Mouse (Mus musculus): Measurements from ENCODE around the gene Capn15. TPM values are rescaled to one million over a fixed set of nuclear protein-coding genes. Genes with fewer than 3 reads are reported as not detected.

Gene Capn15
- polyA plus RNA-seq, 1 experiment from 2014 or later = 25.8 TPM

- H3K4me2 ChIP-seq (ENCODE audit: low read depth, low read length) = no peak overlapping the region
- H3K4me1 ChIP-seq (ENCODE audit: control insufficient read depth, insufficient read depth, low read length) = peaks cover 7% of the 10 kb centered on the region; the same call in 1 of the 2 replicates
- 72% methylated on average over 7 of the region's 8 CpGs for WGBS
- no peak overlapping the region for H3K9ac ChIP-seq (ENCODE audit: low read depth, low read length)
- H3K9me3 ChIP-seq (ENCODE audit: control insufficient read depth, low read length) = no peaks in the 10 kb centered on the region
- H3K4me3 ChIP-seq (ENCODE audit: low read depth, low read length) = no peak overlapping the region
- H3K36me3 ChIP-seq (ENCODE audit: control insufficient read depth, insufficient read depth, low read length) = no peaks in the 10 kb centered on the region
- H3K27ac ChIP-seq (replicated peaks; ENCODE audit: low read depth, low read length) = no peak overlapping the region
- DNase-seq (ENCODE audit: low spot score) (no peak), ATAC-seq (ENCODE audit: low read depth) (no peak)
- peaks cover 31% of the 10 kb centered on the region for H3K27me3 ChIP-seq (replicated peaks; ENCODE audit: control insufficient read depth, insufficient read depth, low read length)
Observed at GRCm38 (mm10) chr17:25948051-25948450, 37.5 kb downstream of the Capn15 start.

GRCm38 (mm10) chr17:25947576-25947975 lies 38.0 kb downstream of the Capn15 start:
- H3K27me3 ChIP-seq (replicated peaks; ENCODE audit: control insufficient read depth, insufficient read depth, low read length) = peaks cover 27% of the 10 kb centered on the region
- H3K36me3 ChIP-seq (ENCODE audit: control insufficient read depth, insufficient read depth, low read length) = no peaks in the 10 kb centered on the region
- ATAC-seq (ENCODE audit: low read depth) (no peak), DNase-seq (ENCODE audit: low spot score) (no peak)
- no peaks in the 10 kb centered on the region for H3K9me3 ChIP-seq (ENCODE audit: control insufficient read depth, low read length)
- no peak overlapping the region for H3K27ac ChIP-seq (replicated peaks; ENCODE audit: low read depth, low read length)
- H3K4me3 ChIP-seq (ENCODE audit: low read depth, low read length) = no peak overlapping the region
- no peak overlapping the region for H3K9ac ChIP-seq (ENCODE audit: low read depth, low read length)
- 76% methylated on average over 4 of the region's 4 CpGs for WGBS
- peaks cover 7% of the 10 kb centered on the region for H3K4me1 ChIP-seq (ENCODE audit: control insufficient read depth, insufficient read depth, low read length)
- no peak overlapping the region for H3K4me2 ChIP-seq (ENCODE audit: low read depth, low read length)

GRCm38 (mm10) chr17:25946891-25947290 lies 38.7 kb downstream of the Capn15 start:
- no peak overlapping the region for H3K4me3 ChIP-seq (ENCODE audit: low read depth, low read length)
- 87% methylated on average over 7 of the region's 8 CpGs for WGBS
- no peak overlapping the region for H3K27ac ChIP-seq (replicated peaks; ENCODE audit: low read depth, low read length)
- H3K4me1 ChIP-seq (ENCODE audit: control insufficient read depth, insufficient read depth, low read length) = peaks cover 13% of the 10 kb centered on the region
- H3K27me3 ChIP-seq (replicated peaks; ENCODE audit: control insufficient read depth, insufficient read depth, low read length) = peaks cover 20% of the 10 kb centered on the region
- DNase-seq (ENCODE audit: low spot score) (no peak), ATAC-seq (ENCODE audit: low read depth) (no peak)
- no peak overlapping the region for H3K9ac ChIP-seq (ENCODE audit: low read depth, low read length)
- no peaks in the 10 kb centered on the region for H3K36me3 ChIP-seq (ENCODE audit: control insufficient read depth, insufficient read depth, low read length)
- no peaks in the 10 kb centered on the region for H3K9me3 ChIP-seq (ENCODE audit: control insufficient read depth, low read length)
- H3K4me2 ChIP-seq (ENCODE audit: low read depth, low read length) = no peak overlapping the region

- no peak overlapping the region for H3K9ac ChIP-seq (ENCODE audit: low read depth, low read length)
- ATAC-seq (ENCODE audit: low read depth) (no peak), DNase-seq (ENCODE audit: low spot score) (no peak)
- no peak overlapping the region for H3K27ac ChIP-seq (replicated peaks; ENCODE audit: low read depth, low read length)
- peaks cover 10% of the 10 kb centered on the region for H3K4me1 ChIP-seq (ENCODE audit: control insufficient read depth, insufficient read depth, low read length)
- peaks cover 14% of the 10 kb centered on the region for H3K27me3 ChIP-seq (replicated peaks; ENCODE audit: control insufficient read depth, insufficient read depth, low read length)
- H3K4me3 ChIP-seq (ENCODE audit: low read depth, low read length) = no peak overlapping the region
- 74% methylated on average over 7 of the region's 7 CpGs for WGBS
- no peak overlapping the region for H3K4me2 ChIP-seq (ENCODE audit: low read depth, low read length)
- no peaks in the 10 kb centered on the region for H3K9me3 ChIP-seq (ENCODE audit: control insufficient read depth, low read length)
- no peaks in the 10 kb centered on the region for H3K36me3 ChIP-seq (ENCODE audit: control insufficient read depth, insufficient read depth, low read length)
Observed at GRCm38 (mm10) chr17:25946349-25946748, 39.2 kb downstream of the Capn15 start.

GRCm38 (mm10) chr17:25945517-25946155 lies 40.0 kb downstream of the Capn15 start:
- Histone ChIP-seq H3K4me2 (ENCODE audit: low read depth, low read length) (no peak overlapping the region), H3K4me3 (ENCODE audit: low read depth, low read length) (no peak overlapping the region), H3K36me3 (ENCODE audit: control insufficient read depth, insufficient read depth, low read length) (no peaks in the 10 kb centered on the region), H3K9me3 (ENCODE audit: control insufficient read depth, low read length) (no peaks in the 10 kb centered on the region), H3K9ac (ENCODE audit: low read depth, low read length) (no peak overlapping the region), H3K4me1 (ENCODE audit: control insufficient read depth, insufficient read depth, low read length) (peaks cover 12% of the 10 kb centered on the region), H3K27ac (replicated peaks; ENCODE audit: low read depth, low read length) (no peak overlapping the region), H3K27me3 (replicated peaks; ENCODE audit: control insufficient read depth, insufficient read depth, low read length) (peaks cover 7% of the 10 kb centered on the region)
- WGBS = 62% methylated on average over 7 of the region's 9 CpGs
- no peak for DNase-seq (ENCODE audit: low spot score)
- ATAC-seq (ENCODE audit: low read depth) = no peak

GRCm38 (mm10) chr17:25944366-25945163 lies 41.0 kb downstream of the Capn15 start, which contains the start of the genes Pigq and Nhlrc4:
Gene Pigq, minus strand, starts transcription at chr17:25944936.
Gene Nhlrc4, minus strand, starts transcription at chr17:25944961.
- Histone ChIP-seq H3K4me1 (ENCODE audit: control insufficient read depth, insufficient read depth, low read length) (peaks cover 18% of the 10 kb centered on the region), H3K27me3 (replicated peaks; ENCODE audit: control insufficient read depth, insufficient read depth, low read length) (no peaks in the 10 kb centered on the region), H3K27ac (replicated peaks; ENCODE audit: low read depth, low read length) (no peak within 1 kb of the TSS), H3K9ac (ENCODE audit: low read depth, low read length) (no peak within 1 kb of the TSS), H3K4me2 (ENCODE audit: low read depth, low read length) (no peak within 1 kb of the TSS), H3K9me3 (ENCODE audit: control insufficient read depth, low read length) (no peaks in the 10 kb centered on the region), H3K36me3 (ENCODE audit: control insufficient read depth, insufficient read depth, low read length) (no peaks in the 10 kb centered on the region), H3K4me3 (ENCODE audit: low read depth, low read length) (no peak within 1 kb of the TSS)
- ATAC-seq (ENCODE audit: low read depth) (no peak), DNase-seq (ENCODE audit: low spot score) (no peak)
- WGBS = 53% methylated on average over 4 of the region's 6 CpGs

- Histone ChIP-seq H3K4me3 (ENCODE audit: low read depth, low read length) (no peak overlapping the region), H3K36me3 (ENCODE audit: control insufficient read depth, insufficient read depth, low read length) (no peaks in the 10 kb centered on the region), H3K27me3 (replicated peaks; ENCODE audit: control insufficient read depth, insufficient read depth, low read length) (no peaks in the 10 kb centered on the region), H3K4me1 (ENCODE audit: control insufficient read depth, insufficient read depth, low read length) (peaks cover 18% of the 10 kb centered on the region), H3K4me2 (ENCODE audit: low read depth, low read length) (no peak overlapping the region), H3K27ac (replicated peaks; ENCODE audit: low read depth, low read length) (no peak overlapping the region), H3K9me3 (ENCODE audit: control insufficient read depth, low read length) (no peaks in the 10 kb centered on the region), H3K9ac (ENCODE audit: low read depth, low read length) (no peak overlapping the region)
- ATAC-seq (ENCODE audit: low read depth) (no peak), DNase-seq (ENCODE audit: low spot score) (no peak)
- 69% methylated on average over 9 of the region's 9 CpGs for WGBS
Observed at GRCm38 (mm10) chr17:25943769-25944168, 41.8 kb downstream of the Capn15 start.

GRCm38 (mm10) chr17:25943221-25943620 lies 42.4 kb downstream of the Capn15 start:
- no peaks in the 10 kb centered on the region for H3K36me3 ChIP-seq (ENCODE audit: control insufficient read depth, insufficient read depth, low read length)
- WGBS = 85% methylated on average over 3 of the region's 3 CpGs
- H3K27me3 ChIP-seq (replicated peaks; ENCODE audit: control insufficient read depth, insufficient read depth, low read length) = no peaks in the 10 kb centered on the region
- no peak overlapping the region for H3K27ac ChIP-seq (replicated peaks; ENCODE audit: low read depth, low read length)
- H3K9ac ChIP-seq (ENCODE audit: low read depth, low read length) = no peak overlapping the region
- H3K4me3 ChIP-seq (ENCODE audit: low read depth, low read length) = no peak overlapping the region
- H3K9me3 ChIP-seq (ENCODE audit: control insufficient read depth, low read length) = no peaks in the 10 kb centered on the region
- no peak for ATAC-seq (ENCODE audit: low read depth)
- no peak for DNase-seq (ENCODE audit: low spot score)
- no peak overlapping the region for H3K4me2 ChIP-seq (ENCODE audit: low read depth, low read length)
- peaks cover 18% of the 10 kb centered on the region for H3K4me1 ChIP-seq (ENCODE audit: control insufficient read depth, insufficient read depth, low read length)

Data from embryonic facial prominence, embryonic 14.5 days (tissue).